ENCODE assay signal across 12 mouse cellular contexts in the genomic region with DNA sequence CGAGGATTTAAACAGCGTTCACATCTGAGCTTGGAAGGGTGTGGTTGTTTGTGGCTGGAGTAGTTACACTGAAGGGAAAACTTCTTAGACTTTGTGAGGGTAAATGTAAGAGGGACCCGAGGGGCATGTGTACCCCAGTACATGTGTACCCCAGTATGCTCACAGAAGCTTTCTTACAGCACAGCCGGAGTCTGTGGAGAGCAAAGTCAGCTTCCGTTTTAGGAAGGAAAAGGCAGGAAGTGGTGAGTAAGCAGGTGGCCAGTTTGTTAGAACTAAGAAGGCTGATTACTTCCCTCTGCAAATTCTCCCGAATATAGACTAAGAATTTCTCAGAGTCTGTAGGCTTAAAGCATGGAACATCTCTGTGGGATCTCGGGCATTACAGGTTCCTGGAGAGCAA. TPM values are rescaled to one million over a fixed set of nuclear protein-coding genes. Genes with fewer than 3 reads are reported as not detected.
DNase-seq lines count a peak whose midpoint lies in the region; ATAC-seq lines count a peak whose summit lies in the region.
"Had no signal": no experiment of that assay in that cellular context is flagged by ENCODE, and none has a peak within 500 bp of the region (broad histone marks: within the 10 kb centered on the region; RNA-seq: fewer than 3 reads in every experiment).

No protein-coding gene starts in this region.

- 27% methylated on average over 7 of the region's 7 CpGs for WGBS in liver, embryonic 16.5 days (ENCODE audit: insufficient replicate concordance)

- DNase-seq in embryo, embryonic 9.5 days (ENCODE audit: extremely low spot score), result peak; percentile 11
- DNase-seq in embryo, embryonic 11 days, result no peak
- peak; percentile 84 for DNase-seq in thymus, postnatal 0 days (ENCODE audit: low spot score)
- no peak for DNase-seq in layer of hippocampus, adult 9-10 months (ENCODE audit: low spot score)
- DNase-seq in urinary bladder, adult 18-20 months (ENCODE audit: low spot score in 2 of 2), result no peak
- no peak for DNase-seq in cerebellum, adult 11-12 months
- DNase-seq: gastrocnemius, postnatal 14 days; heart, postnatal 10 days had no signal

- peaks cover 2% of the 10 kb centered on the region; the same call in 1 of the 2 replicates for H3K4me1 ChIP-seq in liver, embryonic 16.5 days (ENCODE audit: control insufficient read depth, low read depth, low read length)
- H3K4me1 ChIP-seq: lung, embryonic 15.5 days had no signal

- no peak overlapping the region for H3K4me3 ChIP-seq in liver, embryonic 16.5 days (ENCODE audit: low read depth, low read length)
- H3K4me3 ChIP-seq: left cerebral cortex, adult 2 months; lung, embryonic 15.5 days had no signal

- no peaks in the 10 kb centered on the region for H3K9me3 ChIP-seq in liver, embryonic 16.5 days (replicated peaks; ENCODE audit: control insufficient read depth, low read length)
- H3K9me3 ChIP-seq: lung, embryonic 15.5 days had no signal

- H3K27ac ChIP-seq in liver, embryonic 16.5 days (ENCODE audit: low read length), result peak overlapping the region; percentile 50; the same call in 1 of the 2 replicates
- H3K27ac ChIP-seq: left cerebral cortex, adult 2 months; lung, embryonic 15.5 days had no signal

- no peaks in the 10 kb centered on the region for H3K27me3 ChIP-seq in liver, embryonic 16.5 days (ENCODE audit: control insufficient read depth, insufficient read depth, low read depth, low read length)
- H3K27me3 ChIP-seq: lung, embryonic 15.5 days had no signal

- ATAC-seq in activated CD4-positive, CD25-positive, alpha-beta regulatory T cell, adult 4 months, result peak; percentile 84
- ATAC-seq in liver, embryonic 16.5 days (ENCODE audit: low read depth), result no peak

- no peak overlapping the region for H3K9ac ChIP-seq in liver, embryonic 16.5 days (ENCODE audit: low read depth, low read length)
- H3K9ac ChIP-seq: lung, embryonic 15.5 days had no signal

- no peaks in the 10 kb centered on the region for H3K36me3 ChIP-seq in liver, embryonic 16.5 days (ENCODE audit: control insufficient read depth, insufficient read depth)
- H3K36me3 ChIP-seq: lung, embryonic 15.5 days had no signal

- H3K4me2 ChIP-seq in liver, embryonic 16.5 days (ENCODE audit: low read depth, low read length), result no peak overlapping the region; the same call in 1 of the 2 replicates
- H3K4me2 ChIP-seq: lung, embryonic 15.5 days had no signal

RNA-seq across cellular contexts. Expression of gene Agps, which starts 8.2 kb away (rescaled TPM):
- polyA plus RNA-seq in activated CD4-positive, CD25-positive, alpha-beta regulatory T cell, adult 4 months (2017; shearing (Covaris generic)), result 10 to 100 TPM; 17.2 to 20.0 TPM
- polyA plus RNA-seq in liver, embryonic 16.5 days (2015; fragmentation: Nextera tagmentation; extraction: Ambion mirVana), result 10.9 and 11.2 TPM in 2 replicates
- 19.0 and 20.8 TPM in 2 replicates for polyA plus RNA-seq in thymus, postnatal 0 days (2015; fragmentation: Nextera tagmentation; extraction: Ambion mirVana)

Comparison
In these comparisons a context has a peak if more than half of its experiments do, and no peak if none do; other contexts are left out.
1. DNase-seq: peak in embryo, embryonic 9.5 days (single experiment) and thymus, postnatal 0 days (single experiment); none in embryo, embryonic 11 days (single experiment), layer of hippocampus, adult 9-10 months (single experiment), urinary bladder, adult 18-20 months (0 of 2) and cerebellum, adult 11-12 months (single experiment).